Mouse (Mus musculus): ENCODE data around the gene Spint3.

Spint3 gene

DNA sequence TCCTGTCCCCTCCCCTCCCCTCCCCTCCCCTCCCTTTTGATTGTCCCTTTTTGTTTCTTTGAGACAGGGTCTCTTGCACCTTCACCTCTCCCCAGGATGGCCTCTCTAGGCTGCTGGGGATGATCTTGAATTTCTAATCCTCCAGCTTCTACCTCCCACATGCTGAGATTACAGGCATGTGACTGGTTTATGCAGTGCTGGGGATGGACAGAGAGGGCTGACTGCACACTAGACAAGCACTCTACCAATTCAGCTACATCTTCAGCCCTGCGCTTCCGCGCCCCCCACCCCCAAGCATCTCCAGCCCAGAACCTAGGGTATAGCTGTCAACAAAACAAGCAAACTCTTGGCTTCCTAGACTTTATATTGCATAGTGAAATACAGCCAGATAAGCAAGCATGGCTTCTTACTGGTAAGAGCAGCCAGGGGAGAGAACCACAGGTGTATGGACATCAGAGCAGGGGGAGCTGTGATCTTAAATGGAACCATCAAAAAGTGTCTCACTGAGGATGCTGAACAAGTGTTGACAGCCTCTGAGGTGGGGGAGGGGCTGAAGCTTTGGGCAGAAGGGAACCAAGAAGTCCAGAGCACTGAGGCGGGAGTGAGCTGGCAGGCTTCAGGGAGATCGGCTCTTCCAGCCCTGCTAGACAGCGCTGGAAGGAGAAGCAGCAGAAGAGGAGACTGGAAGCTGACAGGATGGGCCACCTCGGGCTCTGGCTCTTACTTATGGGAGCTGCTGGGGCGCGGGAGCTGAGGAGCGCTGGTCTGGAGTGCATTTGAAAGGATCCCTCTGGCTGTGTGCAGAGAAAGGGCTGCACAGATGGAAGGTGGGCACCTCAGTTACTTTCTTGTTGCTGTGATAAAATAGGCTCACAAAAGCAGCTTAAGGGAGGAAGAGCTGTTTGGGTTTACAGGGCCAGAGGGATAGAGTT lies 23.0 kb downstream of the Spint3 start:
- in situ Hi-C loops (cut with MboI) = no loop called here

DNA sequence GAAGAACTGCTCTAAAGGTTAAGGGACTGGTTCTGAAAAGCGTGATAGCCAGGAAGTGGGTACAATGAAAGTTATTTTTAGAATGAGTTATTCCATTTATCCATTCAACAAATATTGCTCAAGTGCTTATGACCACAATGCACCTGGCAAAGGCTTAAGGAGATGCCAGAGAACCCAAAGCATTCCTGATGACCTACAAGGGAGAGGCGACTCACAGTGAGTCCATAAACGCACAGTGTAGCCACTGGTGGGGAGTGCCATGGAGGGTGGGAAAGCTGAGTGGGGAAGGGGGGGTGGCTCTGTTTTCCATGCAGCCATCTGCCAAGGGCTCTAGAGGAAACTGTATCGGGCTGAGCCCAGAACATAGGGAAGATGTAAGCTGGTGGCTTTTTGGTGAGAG lies 23.9 kb downstream of the Spint3 start:
- in situ Hi-C loops (cut with MboI) = no loop called here

DNA sequence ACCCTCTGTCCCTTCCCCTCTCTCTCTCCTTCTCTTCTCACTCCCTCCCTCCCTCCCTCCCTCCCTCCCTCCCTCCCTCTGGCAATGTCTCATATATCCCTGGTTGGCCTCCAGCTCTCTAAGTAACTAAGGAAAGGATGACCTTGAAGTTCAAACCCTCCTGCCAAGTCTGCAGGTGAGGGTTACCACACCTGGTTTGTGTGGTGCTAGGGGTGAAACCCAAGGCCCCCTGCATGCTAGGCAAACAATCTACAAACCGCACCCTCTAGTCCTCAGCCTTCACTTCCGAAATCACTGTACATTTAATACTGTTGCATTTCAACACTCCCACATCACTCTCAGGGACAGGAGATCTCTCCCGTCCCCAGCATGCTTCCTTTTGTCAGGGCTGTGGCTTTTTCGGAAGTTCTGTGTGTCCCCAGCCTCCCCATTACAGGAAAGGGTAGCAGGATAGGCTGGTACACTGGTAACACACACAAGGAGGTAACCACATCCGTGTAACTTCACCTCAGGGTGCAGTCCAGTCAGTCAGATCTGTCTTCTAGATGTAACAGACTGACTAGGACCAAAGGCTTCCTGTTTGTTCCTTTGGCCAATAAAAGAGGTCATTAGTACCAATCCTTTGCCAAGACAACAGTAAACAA lies 28.7 kb downstream of the Spint3 start:
- in situ Hi-C loops (cut with MboI) = no loop called here

DNA sequence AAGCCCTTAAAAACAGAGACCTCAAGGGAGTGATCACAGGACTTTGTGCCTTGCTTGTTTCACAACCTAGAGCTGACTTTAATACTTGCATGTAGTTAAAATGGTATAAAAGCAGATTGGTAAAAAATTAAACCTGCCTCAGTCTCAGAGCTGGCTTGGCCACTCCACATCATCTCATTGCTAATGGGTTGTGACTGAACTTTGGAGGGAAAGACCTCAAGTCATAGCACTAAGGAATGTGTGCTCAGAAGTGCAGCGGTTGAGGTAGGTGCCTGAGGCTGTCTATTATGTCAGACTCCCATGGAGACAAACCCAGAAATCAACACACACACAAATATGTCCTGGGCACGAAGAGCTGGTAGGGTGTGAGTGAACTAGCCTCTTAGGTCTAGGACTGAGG lies 29.5 kb downstream of the Spint3 start:
- in situ Hi-C loops (cut with MboI) = no loop called here

DNA sequence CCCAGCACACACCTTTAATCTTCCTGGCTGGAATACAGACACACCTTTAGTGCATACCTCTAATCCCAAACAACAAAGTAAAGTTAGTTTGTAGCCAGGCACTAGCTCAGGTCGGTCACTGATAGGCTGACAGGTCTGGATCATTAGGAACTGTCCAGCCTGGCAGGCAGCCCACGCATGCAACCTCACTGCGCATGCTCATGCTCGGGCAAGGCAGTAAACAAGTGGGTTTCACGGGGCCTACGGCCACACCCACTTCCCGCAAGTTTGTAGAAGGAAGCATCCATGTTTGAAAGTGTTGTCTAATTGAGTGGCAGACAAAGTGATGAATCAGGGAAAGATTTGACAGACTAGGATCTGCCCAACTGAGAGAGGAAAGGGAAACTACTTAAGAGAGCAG lies 30.7 kb downstream of the Spint3 start:
- in situ Hi-C loops (cut with MboI) = no loop called here

DNA sequence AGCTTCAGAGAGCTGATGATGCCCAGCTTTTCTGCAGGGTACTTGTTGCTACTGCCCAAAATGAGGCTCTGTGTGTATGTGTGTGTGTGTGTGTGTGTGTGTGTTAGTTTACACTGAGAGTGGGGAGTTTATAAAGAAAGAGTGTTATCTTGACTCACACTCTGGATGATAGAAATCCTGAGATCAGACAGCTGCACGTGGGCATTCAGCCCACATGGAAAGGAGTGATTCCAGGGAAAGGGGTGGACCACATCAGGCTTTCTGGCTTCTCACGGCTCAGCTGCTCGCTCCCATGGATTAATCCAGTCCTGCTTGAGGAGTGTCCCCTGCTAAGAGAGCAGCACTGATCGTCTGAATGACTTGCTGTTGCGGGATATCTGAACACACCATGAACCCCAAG lies 31.1 kb downstream of the Spint3 start:
- in situ Hi-C loops (cut with MboI) = no loop called here

DNA sequence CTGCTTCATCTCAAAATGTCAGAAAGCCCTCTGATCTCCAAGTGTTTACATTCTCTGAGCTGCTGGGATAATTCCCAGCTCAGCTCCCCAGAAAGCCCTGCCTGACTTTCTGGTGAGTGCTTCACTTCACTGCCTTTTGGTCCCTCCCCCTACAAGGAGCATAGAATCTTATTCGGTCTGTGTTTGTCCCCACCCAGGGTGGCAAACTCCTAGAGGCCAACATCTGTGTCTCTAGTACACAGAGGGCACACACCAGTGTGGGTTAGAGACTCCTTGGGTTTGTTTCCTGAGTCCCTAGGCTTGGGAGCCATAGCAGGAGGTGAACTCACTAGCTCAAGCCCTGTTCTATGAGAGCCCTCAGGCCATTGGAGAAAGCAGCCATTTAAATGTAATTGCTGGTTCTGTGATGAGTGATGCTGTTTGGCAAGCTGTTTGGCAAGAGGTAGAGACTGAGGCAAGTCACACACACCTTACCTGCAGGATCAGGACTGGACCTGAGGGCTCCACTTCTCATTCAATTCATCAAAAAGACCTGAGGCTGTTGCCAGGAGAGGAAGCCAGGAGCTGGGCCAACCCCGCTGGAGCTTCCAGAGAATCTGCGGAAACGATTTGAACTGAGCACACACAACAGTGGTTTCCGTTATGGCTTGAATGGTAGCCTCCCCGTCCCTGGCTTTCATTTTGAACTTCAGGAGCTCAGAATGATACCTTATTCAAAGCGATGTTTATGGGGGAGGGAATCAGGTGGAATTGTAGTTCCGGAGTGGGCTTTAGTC lies 32.4 kb downstream of the Spint3 start:
- in situ Hi-C loops (cut with MboI) = no loop called here

DNA sequence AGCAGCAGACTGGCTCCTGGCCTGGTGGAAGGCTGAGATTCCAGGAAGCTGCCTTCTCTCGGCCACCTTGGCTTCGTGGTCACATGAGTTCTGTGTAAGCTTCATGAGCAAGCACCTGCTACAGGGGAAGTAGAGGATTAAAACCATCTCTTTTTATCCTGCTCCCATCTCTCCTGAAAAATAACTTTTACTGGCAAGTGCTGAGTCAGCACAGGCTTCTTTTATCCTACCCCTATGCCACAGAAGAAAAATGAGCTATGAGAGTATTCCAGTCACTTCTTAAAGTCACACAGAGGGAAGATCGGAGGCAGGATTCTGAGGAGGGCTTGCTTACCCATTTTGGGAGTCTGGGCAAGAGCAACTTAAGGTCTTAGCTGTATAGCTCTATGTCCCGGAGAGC lies 36.3 kb downstream of the Spint3 start:
- in situ Hi-C loops (cut with MboI) = no loop called here

DNA sequence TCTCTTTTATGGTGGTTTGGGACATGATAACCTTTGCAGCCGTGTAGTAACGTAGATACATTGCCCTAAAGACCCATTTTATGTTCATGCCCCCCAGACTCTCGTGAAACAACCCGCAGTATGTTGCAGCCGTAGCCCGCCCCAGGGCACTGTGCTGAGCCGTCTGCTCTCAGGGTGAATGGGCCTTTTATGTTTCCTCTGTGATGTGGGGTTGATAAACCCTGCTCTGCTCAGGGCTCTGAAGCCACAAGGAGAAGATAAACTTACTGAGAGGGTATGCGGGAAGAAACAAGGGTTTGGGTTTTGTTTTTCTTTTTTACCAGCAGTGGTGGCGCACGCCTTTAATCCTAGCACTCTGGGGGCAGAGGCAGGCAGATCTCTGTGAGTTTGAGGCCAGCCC lies 38.9 kb downstream of the Spint3 start:
- in situ Hi-C loops (cut with MboI) = no loop called here

DNA sequence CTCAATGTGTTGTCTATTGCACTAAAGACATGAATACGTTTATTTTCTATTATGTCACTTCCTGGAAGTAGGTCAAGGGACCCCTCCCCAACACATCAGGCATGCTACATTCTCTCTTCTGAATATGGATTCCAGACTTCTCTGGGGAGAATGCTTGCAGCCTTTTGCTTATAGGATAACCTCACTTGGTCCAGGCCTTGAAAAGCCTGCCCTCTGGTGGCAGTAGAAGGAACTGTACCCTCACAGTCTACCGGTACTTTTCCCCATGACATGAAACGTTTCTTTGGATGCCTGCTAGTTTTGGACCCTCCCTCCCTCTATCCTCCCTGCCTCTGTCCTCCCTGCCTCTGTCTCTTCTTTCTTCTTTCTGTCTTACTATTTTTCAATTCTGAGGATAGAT lies 42.1 kb downstream of the Spint3 start:
- in situ Hi-C loops (cut with MboI) = no loop called here

DNA sequence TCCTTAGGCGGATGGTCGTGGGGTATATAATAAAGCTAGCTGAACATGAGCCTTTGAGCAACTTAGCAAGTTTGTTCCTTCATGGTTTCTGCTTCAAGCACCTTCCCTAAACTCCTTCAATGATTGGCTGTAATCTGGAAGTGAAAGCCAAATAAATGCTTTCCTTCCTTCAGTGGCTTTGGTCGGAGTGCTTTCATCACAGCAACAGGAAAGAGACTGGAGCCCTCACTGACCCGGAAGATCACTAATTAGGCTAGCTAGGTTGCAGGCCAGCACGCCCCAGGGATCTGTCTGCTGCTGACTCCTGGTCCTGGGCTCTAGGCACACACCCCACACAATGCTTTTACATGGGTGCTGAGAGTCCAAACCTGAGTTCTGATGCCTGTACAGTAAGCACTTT lies 44.7 kb downstream of the Spint3 start:
- in situ Hi-C loops (cut with MboI) = no loop called here

DNA sequence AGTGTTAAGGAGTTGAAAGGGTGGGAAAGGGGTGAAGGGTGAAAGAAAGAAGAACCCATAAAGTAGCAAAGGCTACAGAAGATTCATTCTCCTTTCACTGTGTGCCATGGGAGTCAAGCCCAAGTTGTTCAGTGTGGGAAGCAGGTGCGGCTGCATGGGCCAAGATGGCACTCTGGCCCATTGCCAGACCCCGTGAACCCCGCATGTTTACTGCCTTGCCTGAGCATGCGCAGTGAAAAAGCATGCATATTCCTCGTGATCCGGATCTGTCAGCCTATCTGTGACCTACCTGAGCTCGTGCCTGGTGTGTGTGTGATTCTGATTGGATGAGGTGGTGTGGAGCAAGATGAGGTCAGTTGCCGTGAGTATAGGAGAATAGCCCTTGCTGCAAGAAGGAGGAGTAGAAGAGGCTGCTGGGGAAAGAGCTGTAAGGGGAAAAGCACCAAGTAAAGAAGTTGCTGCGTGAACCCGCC lies 49.9 kb downstream of the Spint3 start:
- in situ Hi-C loops (cut with MboI) = no loop called here

DNA sequence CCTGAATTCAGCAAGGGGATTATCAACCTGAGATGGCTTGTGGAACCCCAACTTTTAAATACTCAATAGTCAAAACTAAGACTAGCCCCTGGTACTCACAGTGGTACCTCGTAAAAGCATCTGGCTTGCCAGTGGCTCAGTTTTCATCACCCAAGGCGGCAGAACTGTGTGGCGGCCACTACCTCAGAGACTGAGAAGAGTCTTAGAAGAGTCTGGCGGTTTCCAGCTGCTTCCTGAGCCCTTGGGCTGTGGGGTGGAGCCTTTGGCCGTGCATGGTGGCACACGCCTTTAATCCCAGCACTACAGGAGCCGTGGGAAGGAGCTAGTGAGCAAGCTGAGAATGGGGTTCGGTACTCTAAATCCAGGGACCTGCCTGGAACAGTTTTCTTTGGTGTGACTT lies 51.0 kb downstream of the Spint3 start:
- in situ Hi-C loops (cut with MboI) = no loop called here

DNA sequence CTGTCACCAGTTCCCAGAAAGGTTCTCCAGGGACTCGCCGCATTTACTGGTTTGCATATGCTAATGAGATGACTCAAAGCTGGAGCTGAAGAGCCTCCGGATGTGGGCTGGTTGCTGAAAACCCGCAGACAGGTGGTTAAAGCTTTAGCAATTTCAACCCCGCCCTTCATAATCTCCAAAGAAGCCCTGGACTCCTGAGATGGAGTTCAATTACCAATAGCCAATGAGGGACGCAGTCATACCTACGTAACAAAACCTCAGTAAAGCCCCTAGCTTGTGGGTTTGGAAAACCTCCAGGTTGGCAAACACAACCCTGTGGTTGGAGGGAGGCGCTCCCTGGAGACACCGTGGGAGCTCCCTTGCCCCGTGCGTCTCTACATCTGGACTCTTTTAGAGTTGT lies 51.4 kb downstream of the Spint3 start:
- in situ Hi-C loops (cut with MboI) = no loop called here

DNA sequence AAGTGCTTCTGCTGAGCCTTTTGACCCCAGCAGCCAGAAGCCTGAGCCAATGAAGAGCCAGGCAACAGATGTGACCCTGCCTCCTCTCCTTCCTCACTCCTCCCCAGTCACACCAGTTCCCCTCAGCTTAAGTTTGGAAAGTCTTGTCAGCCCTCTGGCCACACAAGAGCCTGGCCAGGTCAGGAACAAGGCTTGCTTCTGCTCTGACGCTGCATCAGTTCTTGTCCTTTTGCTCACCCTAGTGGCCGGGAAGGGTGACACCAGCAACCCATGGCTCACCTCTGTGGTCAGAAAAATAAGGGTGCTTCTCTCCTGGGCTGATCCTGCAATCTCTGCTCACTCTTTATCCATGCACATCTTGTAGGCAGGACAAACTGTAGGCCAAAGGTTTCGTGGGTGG lies 52.5 kb downstream of the Spint3 start:
- in situ Hi-C loops (cut with MboI) = no loop called here

All from mature B cell (primary cell).